Mouse (Mus musculus): ENCODE results near the gene Irak1bp1.
A peak's percentile ranks its signal among the peaks of the same experiment; 100 is the strongest.

DNA sequence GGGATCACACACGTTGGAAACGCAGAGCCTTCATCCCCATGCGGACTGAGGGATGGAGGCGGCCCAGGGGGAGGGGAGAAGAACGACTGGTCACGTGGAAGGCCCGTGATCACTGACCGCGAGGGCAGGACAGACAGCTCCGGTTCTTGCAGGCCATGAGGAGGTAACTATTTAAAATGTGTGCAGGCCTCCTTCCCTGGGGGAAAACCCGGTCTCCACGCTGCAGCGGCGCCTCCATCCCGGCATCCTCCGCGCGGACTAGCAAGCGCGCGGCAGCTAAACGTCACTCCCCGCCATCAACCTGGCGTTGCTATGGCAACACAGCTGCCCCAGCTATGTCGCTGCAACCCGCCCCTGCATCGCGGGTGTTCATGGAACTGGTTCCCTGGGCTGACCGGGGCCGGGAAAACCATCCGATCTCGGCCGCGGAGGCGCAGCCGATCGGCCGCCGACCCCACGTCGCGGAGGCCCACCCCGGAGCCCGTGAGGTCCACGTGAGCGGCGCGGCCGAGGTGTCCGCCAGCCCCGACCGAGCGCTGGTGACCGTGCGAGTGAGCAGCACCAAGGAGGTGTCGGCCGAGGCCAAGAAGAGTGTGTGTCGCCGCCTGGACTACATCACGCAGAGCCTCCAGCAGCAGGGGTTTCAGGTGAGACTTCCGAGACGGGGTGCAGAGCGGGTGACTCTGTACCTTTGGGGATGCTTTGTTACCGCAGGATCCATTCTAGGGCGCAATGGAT is 522 bp downstream of the Irak1bp1 start:
- TF ChIP-seq POLR2A (IDR thresholded peaks at IDR 0.05; ENCODE audit: borderline replicate concordance, insufficient read depth, low read length) (peak; percentile 57; the same call in 1 of the 2 replicates), CTCF (IDR thresholded peaks at IDR 0.05; ENCODE audit: borderline replicate concordance, insufficient read depth, low read depth, low read length) (no peak)

Measured in cerebellum, adult 2 months (tissue).